Mouse (Mus musculus): ENCODE data around the gene Vmn2r112.
"Not testable (repeated sequence)": the region's sequence is repeated elsewhere in the genome, so short reads cannot be mapped to it uniquely, and the experiment has no call there.

Gene Vmn2r112

GRCm38 (mm10) chr17:22600651-22601050, at the start of gene Vmn2r112:
TSS of gene Vmn2r112 (plus strand) at chr17:22600951.
- DNase-seq = not testable (repeated sequence)

GRCm38 (mm10) chr17:22573382-22573781, 27.4 kb upstream of the Vmn2r112 start, which contains the start of gene Vmn2r111:
TSS of gene Vmn2r111 (minus strand) at chr17:22573482.
- DNase-seq = not testable (repeated sequence)

- no peak for DNase-seq
Measured at GRCm38 (mm10) chr17:22630646-22631045, 29.9 kb downstream of the Vmn2r112 start.

All from lung, adult 18-20 months (tissue).